21 mouse cellular contexts compared by ENCODE assay signal in the genomic region with DNA sequence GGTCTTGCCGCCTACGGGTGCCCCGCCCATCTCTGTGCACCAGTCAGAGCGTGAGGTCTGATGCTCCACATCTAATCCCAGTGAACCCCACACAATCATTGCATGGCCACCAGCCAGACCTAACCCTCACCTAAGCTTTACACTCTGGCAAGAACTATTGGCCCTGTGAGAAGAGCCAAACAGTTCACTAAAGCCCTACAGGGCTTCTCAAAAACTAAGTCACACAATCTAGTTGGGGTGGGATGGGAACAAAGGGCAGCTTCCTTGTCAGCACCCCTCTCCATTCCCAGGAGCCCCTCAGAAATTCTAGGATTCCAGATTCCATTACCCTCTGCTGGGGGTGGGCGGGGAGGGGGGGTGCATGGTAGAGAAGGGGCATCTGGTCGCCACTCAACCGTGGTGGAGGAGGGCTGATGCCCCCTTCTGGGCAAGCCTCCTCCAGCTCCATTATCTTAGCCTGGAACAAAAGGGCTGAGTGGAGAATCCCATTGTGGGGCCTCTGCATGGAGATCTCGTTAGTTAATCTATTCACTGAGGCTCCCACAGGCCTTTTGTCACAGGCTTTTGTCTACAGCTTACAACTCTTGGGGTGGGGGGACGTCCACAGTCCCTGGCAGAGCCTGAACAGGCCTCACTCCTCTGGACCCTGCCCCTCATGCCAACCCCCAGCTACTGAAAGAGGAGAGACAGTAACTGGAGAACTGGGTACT. TPM values are rescaled to one million over a fixed set of nuclear protein-coding genes. Genes with fewer than 3 reads are reported as not detected.
DNase-seq lines count a peak whose midpoint lies in the region; ATAC-seq lines count a peak whose summit lies in the region.
"Had no signal": no experiment of that assay in that cellular context is flagged by ENCODE, and none has a peak within 500 bp of the region (broad histone marks: within the 10 kb centered on the region; RNA-seq: fewer than 3 reads in every experiment).

No protein-coding gene starts in this region.

- no peak overlapping the region for H3K4me2 ChIP-seq in liver, embryonic 16.5 days (ENCODE audit: low read depth, low read length)
- no peak overlapping the region for H3K4me2 ChIP-seq in liver, embryonic 12.5 days
- H3K4me2 ChIP-seq in midbrain, embryonic 12.5 days (replicated peaks), result peak overlapping the region; percentile 12; the same call in 1 of the 2 replicates
- H3K4me2 ChIP-seq: heart, embryonic 12.5 days had no signal

- H3K4me1 ChIP-seq in liver, embryonic 16.5 days (ENCODE audit: control insufficient read depth, low read depth, low read length), result no peaks in the 10 kb centered on the region
- no peaks in the 10 kb centered on the region for H3K4me1 ChIP-seq in liver, embryonic 12.5 days
- H3K4me1 ChIP-seq in midbrain, embryonic 12.5 days, result peaks cover 38% of the 10 kb centered on the region
- H3K4me1 ChIP-seq: heart, embryonic 12.5 days; megakaryocyte, embryonic 14.5 days had no signal

- H3K36me3 ChIP-seq in liver, embryonic 16.5 days (ENCODE audit: control insufficient read depth, insufficient read depth), result no peaks in the 10 kb centered on the region
- H3K36me3 ChIP-seq in liver, embryonic 12.5 days, result no peaks in the 10 kb centered on the region
- no peaks in the 10 kb centered on the region for H3K36me3 ChIP-seq in midbrain, embryonic 12.5 days

- H3K9ac ChIP-seq in liver, embryonic 16.5 days (ENCODE audit: low read depth, low read length), result no peak overlapping the region
- H3K9ac ChIP-seq in liver, embryonic 12.5 days, result no peak overlapping the region
- no peak overlapping the region for H3K9ac ChIP-seq in midbrain, embryonic 12.5 days (replicated peaks)
- H3K9ac ChIP-seq: heart, embryonic 12.5 days had no signal

- DNase-seq in embryo, embryonic 10 days (ENCODE audit: low spot score), result peak; percentile 43
- DNase-seq in embryo, embryonic 9.5 days (ENCODE audit: extremely low spot score), result no peak
- peak; percentile 94 for DNase-seq in retina, postnatal 1 day
- no peak for DNase-seq in gastrocnemius, adult 8-10 months (ENCODE audit: low spot score in 2 of 2)
- no peak for DNase-seq in testis, postnatal 14 days (ENCODE audit: low spot score)
- DNase-seq: adrenal gland, postnatal 36 days; cerebellum, postnatal 14 days; gastrocnemius, postnatal 36 days; heart, postnatal 4 days; liver; thymus, adult 2 months had no signal

- 0 out of 2 replicates have a peak, but pooled peaks have one; percentile 6 for ATAC-seq in liver, embryonic 16.5 days (ENCODE audit: low read depth)
- no peak for ATAC-seq in liver, embryonic 12.5 days
- peak; percentile 50 for ATAC-seq in midbrain, embryonic 12.5 days (ENCODE audit: low FRiP score, low read depth)
- ATAC-seq: intestine, postnatal 0 days had no signal

- no peak overlapping the region for H3K4me3 ChIP-seq in liver, embryonic 16.5 days (ENCODE audit: low read depth, low read length)
- H3K4me3 ChIP-seq in liver, embryonic 12.5 days, result no peak overlapping the region
- no peak overlapping the region for H3K4me3 ChIP-seq in midbrain, embryonic 12.5 days
- H3K4me3 ChIP-seq: heart, embryonic 12.5 days; megakaryocyte, embryonic 14.5 days had no signal

- WGBS in liver, embryonic 16.5 days (ENCODE audit: insufficient replicate concordance), result 54% methylated on average over 9 of the region's 9 CpGs
- 49% methylated on average over 9 of the region's 9 CpGs for WGBS in liver, embryonic 12.5 days (ENCODE audit: insufficient replicate concordance)
- 8% methylated on average over 9 of the region's 9 CpGs for WGBS in midbrain, embryonic 12.5 days

- peaks cover 9% of the 10 kb centered on the region for H3K27me3 ChIP-seq in liver, embryonic 16.5 days (ENCODE audit: control insufficient read depth, insufficient read depth, low read depth, low read length)
- H3K27me3 ChIP-seq in liver, embryonic 12.5 days (replicated peaks), result peaks cover 26% of the 10 kb centered on the region
- peaks cover 47% of the 10 kb centered on the region for H3K27me3 ChIP-seq in midbrain, embryonic 12.5 days

- H3K9me3 ChIP-seq in liver, embryonic 16.5 days (replicated peaks; ENCODE audit: control insufficient read depth, low read length), result no peaks in the 10 kb centered on the region
- H3K9me3 ChIP-seq in liver, embryonic 12.5 days (replicated peaks), result no peaks in the 10 kb centered on the region
- H3K9me3 ChIP-seq in midbrain, embryonic 12.5 days, result no peaks in the 10 kb centered on the region
- H3K9me3 ChIP-seq: heart, embryonic 12.5 days; megakaryocyte, embryonic 14.5 days had no signal

- no peak overlapping the region for H3K27ac ChIP-seq in liver, embryonic 16.5 days (ENCODE audit: low read length)
- H3K27ac ChIP-seq in liver, embryonic 12.5 days, result no peak overlapping the region
- peak overlapping the region; percentile 64 for H3K27ac ChIP-seq in midbrain, embryonic 12.5 days (replicated peaks)

RNA-seq across cellular contexts. Expression of a gene that starts 12.5 kb away (rescaled TPM):
- not detected in 2 replicates for polyA plus RNA-seq in liver, embryonic 16.5 days (2015; fragmentation: Nextera tagmentation; extraction: Ambion mirVana)
- not detected in 2 replicates for polyA plus RNA-seq in liver, embryonic 12.5 days (2016; fragmentation: Nextera tagmentation; extraction: Ambion mirVana)
- polyA plus RNA-seq in midbrain, embryonic 12.5 days (2016; fragmentation: Nextera tagmentation; extraction: Ambion mirVana), result not detected in 2 replicates
- not detected for total RNA-seq in gastrocnemius, adult 8-10 months (2022)
- total RNA-seq: gastrocnemius, postnatal 36 days; layer of hippocampus, postnatal 25 days; left cerebral cortex, postnatal 25 days had no signal
- polyA plus RNA-seq: heart, embryonic 12.5 days; intestine, postnatal 0 days; lung, embryonic 16.5 days; small intestine, adult 2 months; thymus, adult 2 months had no signal

RNA-seq across cellular contexts. Expression of a gene that starts 18.6 kb away (rescaled TPM):
- 0.07 TPM in 2 replicates for polyA plus RNA-seq in liver, embryonic 16.5 days (2015; fragmentation: Nextera tagmentation; extraction: Ambion mirVana)
- polyA plus RNA-seq in liver, embryonic 12.5 days (2016; fragmentation: Nextera tagmentation; extraction: Ambion mirVana), result 0.17 and 0.25 TPM in 2 replicates
- 0.34 and 0.37 TPM in 2 replicates for polyA plus RNA-seq in midbrain, embryonic 12.5 days (2016; fragmentation: Nextera tagmentation; extraction: Ambion mirVana)
- under 1 TPM; 0.31 to 0.73 (median 0.59) TPM for total RNA-seq in gastrocnemius, adult 8-10 months (2022)

RNA-seq across cellular contexts. Expression of a gene that starts 55.8 kb away (rescaled TPM):
- not detected in 2 replicates for polyA plus RNA-seq in liver, embryonic 16.5 days (2015; fragmentation: Nextera tagmentation; extraction: Ambion mirVana)
- polyA plus RNA-seq in liver, embryonic 12.5 days (2016; fragmentation: Nextera tagmentation; extraction: Ambion mirVana), result not detected in 2 replicates
- polyA plus RNA-seq in midbrain, embryonic 12.5 days (2016; fragmentation: Nextera tagmentation; extraction: Ambion mirVana), result not detected in 2 replicates
- not detected for total RNA-seq in gastrocnemius, adult 8-10 months (2022)
- total RNA-seq: gastrocnemius, postnatal 36 days; heart, postnatal 4 days; layer of hippocampus, postnatal 25 days; left cerebral cortex, postnatal 25 days had no signal
- polyA plus RNA-seq: heart, embryonic 12.5 days; intestine, postnatal 0 days; lung, embryonic 16.5 days; small intestine, adult 2 months; thymus, adult 2 months had no signal

Comparison
In these comparisons a context has a peak if more than half of its experiments do, and no peak if none do; other contexts are left out.
1. DNase-seq: peak in embryo, embryonic 10 days (single experiment) and retina, postnatal 1 day (single experiment); none in embryo, embryonic 9.5 days (single experiment), gastrocnemius, adult 8-10 months (0 of 2) and testis, postnatal 14 days (single experiment).